Mouse (Mus musculus): ENCODE results near the gene Mrps10. TPM values are rescaled to one million over a fixed set of nuclear protein-coding genes. Genes with fewer than 3 reads are reported as not detected.
"Not testable (repeated sequence)": the region's sequence is repeated elsewhere in the genome, so short reads cannot be mapped to it uniquely, and the experiment has no call there.

The Mrps10 gene
- 80.3 and 83.1 TPM in 2 replicates for polyA plus RNA-seq (2015; fragmentation: Nextera tagmentation; extraction: Ambion mirVana)

DNA sequence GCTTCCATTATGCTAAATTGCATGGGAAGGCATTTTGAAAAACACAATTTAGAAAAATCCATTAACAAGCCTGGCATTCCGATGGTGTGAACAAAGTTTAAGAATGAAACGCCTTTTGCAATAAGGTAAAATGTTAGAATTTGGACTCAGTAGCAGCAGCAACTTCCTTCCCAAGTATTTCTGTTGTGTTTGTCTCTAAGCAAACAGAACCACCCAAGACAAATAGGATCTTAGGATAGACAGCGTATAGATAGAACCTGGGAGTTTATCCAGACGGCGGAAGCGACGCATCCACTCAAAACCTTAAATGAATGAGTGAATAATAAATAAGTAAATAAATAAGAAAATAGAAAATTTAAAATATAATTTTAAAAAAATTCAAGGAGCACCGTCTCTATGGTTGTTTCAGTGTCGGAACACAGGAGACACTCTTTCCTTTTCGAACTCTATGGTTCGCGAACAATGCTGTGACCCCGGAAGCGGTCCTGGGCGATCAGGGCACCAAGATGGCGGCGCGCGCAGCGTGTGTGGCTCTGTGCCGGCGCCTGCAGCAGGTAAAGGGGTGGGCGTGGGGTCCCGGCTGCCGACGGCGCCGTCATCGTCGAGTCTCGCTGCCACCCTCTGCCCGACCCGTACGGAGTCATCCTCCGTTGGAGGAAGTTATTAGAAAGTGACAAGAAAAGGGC, at the start of gene Mrps10:
Gene Mrps10 (plus strand): TSS at position 487 of the 686 bp plus-strand sequence.
- Histone ChIP-seq H3K4me3 (replicated peaks) (peak within 1 kb of the TSS; percentile 66), H3K4me2 (peak within 1 kb of the TSS; percentile 79), H3K9ac (peak within 1 kb of the TSS; percentile 67), H3K9me3 (replicated peaks) (no peaks in the 10 kb centered on the region), H3K27ac (peak within 1 kb of the TSS; percentile 38), H3K4me1 (peaks cover 27% of the 10 kb centered on the region), H3K27me3 (no peaks in the 10 kb centered on the region; the same call in 1 of the 2 replicates), H3K36me3 (peaks cover 15% of the 10 kb centered on the region)
- WGBS, result 4% methylated on average over 35 of the region's 35 CpGs
- ATAC-seq (replicated peaks; ENCODE audit: low FRiP score), result peak; percentile 88

DNA sequence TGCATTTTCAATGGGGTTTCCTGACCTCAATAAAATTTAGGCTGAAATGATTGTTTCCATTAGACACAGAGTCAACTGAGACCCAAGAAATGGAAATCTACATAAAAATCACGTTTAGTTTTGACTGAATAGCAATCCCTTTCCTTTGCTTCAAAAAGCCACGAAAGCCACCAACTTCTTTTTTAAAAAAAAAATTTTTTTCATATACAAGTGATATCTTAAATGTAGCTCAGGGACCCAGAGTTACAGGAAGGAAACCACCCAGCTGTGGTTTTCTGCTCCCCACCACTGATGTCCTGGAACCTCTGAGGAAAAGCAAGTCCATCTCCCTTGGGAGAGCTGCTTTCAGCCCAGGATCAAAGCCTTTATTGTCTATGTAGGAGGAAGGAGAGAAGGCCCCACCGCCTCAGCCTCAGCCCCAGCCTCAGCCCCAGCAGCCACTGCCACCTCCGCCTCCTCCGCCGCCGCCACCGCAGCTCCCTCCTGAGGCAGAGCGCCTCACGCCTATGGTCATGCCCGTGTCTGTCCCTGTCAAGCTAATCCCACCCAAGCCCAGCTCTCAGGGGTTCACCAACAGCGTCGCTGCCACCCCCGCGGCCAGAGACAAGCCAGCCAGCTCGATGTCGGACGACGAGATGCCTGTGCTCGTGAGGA, 49.6 kb upstream of the Mrps10 start:
- Histone ChIP-seq H3K4me3 (replicated peaks) (no peak overlapping the region), H3K4me2 (no peak overlapping the region), H3K27ac (no peak overlapping the region), H3K9me3 (replicated peaks) (no peaks in the 10 kb centered on the region), H3K27me3 (no peaks in the 10 kb centered on the region), H3K36me3 (peaks cover 77% of the 10 kb centered on the region), H3K9ac (no peak overlapping the region), H3K4me1 (peaks cover 11% of the 10 kb centered on the region; the same call in 1 of the 2 replicates)
- ATAC-seq (replicated peaks; ENCODE audit: low FRiP score), result no peak
- WGBS, result 80% methylated on average over 20 of the region's 20 CpGs

DNA sequence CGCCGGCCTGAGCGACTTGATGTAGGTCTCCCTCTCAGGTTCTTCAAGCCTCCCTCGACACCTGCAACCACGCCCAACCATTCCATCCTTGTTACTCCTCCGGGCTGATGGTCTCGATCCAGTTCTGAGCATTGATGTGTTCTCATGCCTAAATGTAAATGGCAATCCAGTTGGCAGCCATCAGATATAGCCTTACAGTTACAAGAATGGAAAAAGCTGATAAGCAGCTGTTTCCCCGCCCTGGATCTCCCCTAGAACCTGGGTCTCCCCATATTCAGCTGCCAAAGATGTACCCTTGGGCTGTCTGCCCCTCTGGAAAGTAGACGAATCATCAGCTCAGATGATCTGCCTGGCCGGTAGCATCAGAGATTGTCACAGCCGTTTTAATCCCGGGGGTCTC, 48.9 kb upstream of the Mrps10 start:
- no peaks in the 10 kb centered on the region for H3K9me3 ChIP-seq (replicated peaks)
- no peaks in the 10 kb centered on the region for H3K27me3 ChIP-seq
- H3K9ac ChIP-seq, result no peak overlapping the region
- H3K4me3 ChIP-seq (replicated peaks), result no peak overlapping the region
- H3K36me3 ChIP-seq, result peaks cover 77% of the 10 kb centered on the region
- H3K4me1 ChIP-seq, result peaks cover 11% of the 10 kb centered on the region; the same call in 1 of the 2 replicates
- H3K4me2 ChIP-seq, result no peak overlapping the region
- no peak overlapping the region for H3K27ac ChIP-seq
- WGBS, result 89% methylated on average over 12 of the region's 12 CpGs
- ATAC-seq (replicated peaks; ENCODE audit: low FRiP score), result no peak

DNA sequence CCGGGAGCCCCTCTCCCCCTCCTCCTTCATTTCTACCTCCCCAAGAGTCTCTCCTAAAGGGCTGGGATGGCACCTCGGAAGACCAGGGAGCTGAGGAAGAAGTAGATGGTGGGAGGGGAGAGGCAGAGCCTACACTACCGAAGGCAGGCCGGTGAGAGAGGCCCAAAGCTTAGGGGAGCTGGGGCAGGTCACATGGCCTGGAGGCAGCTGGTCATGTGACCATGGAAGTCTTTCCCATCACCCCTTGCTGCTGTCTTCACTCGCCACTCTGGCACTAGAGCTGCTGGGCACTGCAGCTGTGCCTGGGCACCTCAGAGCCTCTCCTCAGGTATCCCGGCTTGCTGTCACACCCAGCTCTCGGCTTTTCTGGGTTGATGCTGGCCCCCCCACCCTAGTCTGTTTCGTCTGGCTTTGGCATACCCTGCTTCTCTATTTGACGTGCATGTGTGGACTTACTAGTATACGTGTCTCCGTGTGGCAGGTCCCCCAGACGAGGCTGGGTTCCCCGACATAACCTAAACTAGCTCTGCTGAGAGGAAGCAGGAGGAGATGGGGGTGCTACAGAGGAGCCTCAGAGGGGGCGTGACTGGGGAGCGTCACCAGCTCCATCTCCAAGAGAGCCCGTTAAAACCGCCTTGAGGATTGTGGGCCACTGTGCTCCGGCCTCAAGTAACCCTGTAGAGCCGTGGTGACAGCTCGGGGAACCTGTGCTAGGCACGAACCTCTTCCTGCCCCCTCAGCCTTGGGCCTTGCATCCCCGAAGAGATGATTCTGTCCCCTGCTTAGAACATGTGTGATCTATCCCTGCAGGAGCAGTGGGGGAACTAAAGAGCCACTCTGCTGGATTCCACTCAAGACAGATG, 46.3 kb upstream of the Mrps10 start:
- 0 out of 2 replicates have a peak, but pooled peaks have one; percentile 12 for ATAC-seq (replicated peaks; ENCODE audit: low FRiP score)
- Histone ChIP-seq H3K27ac (peak overlapping the region; percentile 13; the same call in 1 of the 2 replicates), H3K27me3 (no peaks in the 10 kb centered on the region), H3K4me3 (replicated peaks) (no peak overlapping the region), H3K36me3 (peaks cover 76% of the 10 kb centered on the region), H3K9ac (no peak overlapping the region), H3K4me1 (peaks cover 11% of the 10 kb centered on the region; the same call in 1 of the 2 replicates), H3K9me3 (replicated peaks) (no peaks in the 10 kb centered on the region), H3K4me2 (no peak overlapping the region)
- whole genome bisulfite sequencing, result 85% methylated on average over 22 of the region's 22 CpGs

DNA sequence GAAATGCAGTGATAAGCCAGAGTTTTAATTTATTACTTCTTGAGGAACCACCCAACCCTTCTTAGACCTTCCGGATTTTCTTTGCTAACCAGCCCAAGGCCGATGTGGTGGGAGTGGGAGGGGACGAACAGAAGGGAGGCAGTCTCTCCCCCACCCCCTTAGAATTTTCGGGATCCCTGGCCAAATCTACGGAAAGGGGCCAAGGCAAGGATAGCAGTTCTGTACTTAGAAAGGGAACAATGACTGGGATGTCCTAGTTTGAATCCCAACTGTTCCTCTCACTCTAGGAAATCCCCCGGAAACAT, 45.7 kb upstream of the Mrps10 start:
- Histone ChIP-seq H3K27ac (no peak overlapping the region), H3K4me1 (peaks cover 11% of the 10 kb centered on the region; the same call in 1 of the 2 replicates), H3K9me3 (replicated peaks) (no peaks in the 10 kb centered on the region), H3K27me3 (no peaks in the 10 kb centered on the region), H3K36me3 (peaks cover 75% of the 10 kb centered on the region), H3K9ac (no peak overlapping the region), H3K4me2 (no peak overlapping the region), H3K4me3 (replicated peaks) (no peak overlapping the region)
- ATAC-seq (replicated peaks; ENCODE audit: low FRiP score), result no peak
- WGBS, result 68% methylated on average over 6 of the region's 6 CpGs

DNA sequence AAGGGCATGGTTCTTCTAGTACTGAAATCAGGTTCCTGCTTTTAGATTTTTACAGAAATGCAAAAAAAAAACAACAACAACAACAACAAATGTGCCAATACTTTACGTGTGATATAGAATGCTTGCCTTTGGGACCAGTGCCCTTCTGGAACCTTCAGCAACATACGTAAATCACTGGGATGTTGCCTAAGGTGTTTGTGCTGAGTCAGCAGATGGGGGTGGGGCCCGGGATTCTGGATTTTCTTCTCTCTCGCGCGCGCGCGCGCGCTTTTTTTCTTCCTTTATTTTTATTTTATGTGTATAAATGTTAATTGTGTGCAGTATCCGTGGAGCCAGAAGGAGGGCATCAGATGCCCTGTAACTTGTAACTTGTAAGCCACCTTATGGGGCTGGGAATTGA, 41.1 kb upstream of the Mrps10 start:
- 92% methylated on average over 12 of the region's 12 CpGs for WGBS
- no peak overlapping the region for H3K4me3 ChIP-seq (replicated peaks)
- no peak for ATAC-seq (replicated peaks; ENCODE audit: low FRiP score)
- H3K9ac ChIP-seq, result no peak overlapping the region
- peaks cover 6% of the 10 kb centered on the region; the same call in 1 of the 2 replicates for H3K4me1 ChIP-seq
- H3K27ac ChIP-seq, result no peak overlapping the region
- no peaks in the 10 kb centered on the region for H3K27me3 ChIP-seq
- no peak overlapping the region for H3K4me2 ChIP-seq
- H3K36me3 ChIP-seq, result peaks cover 85% of the 10 kb centered on the region
- no peaks in the 10 kb centered on the region for H3K9me3 ChIP-seq (replicated peaks)

DNA sequence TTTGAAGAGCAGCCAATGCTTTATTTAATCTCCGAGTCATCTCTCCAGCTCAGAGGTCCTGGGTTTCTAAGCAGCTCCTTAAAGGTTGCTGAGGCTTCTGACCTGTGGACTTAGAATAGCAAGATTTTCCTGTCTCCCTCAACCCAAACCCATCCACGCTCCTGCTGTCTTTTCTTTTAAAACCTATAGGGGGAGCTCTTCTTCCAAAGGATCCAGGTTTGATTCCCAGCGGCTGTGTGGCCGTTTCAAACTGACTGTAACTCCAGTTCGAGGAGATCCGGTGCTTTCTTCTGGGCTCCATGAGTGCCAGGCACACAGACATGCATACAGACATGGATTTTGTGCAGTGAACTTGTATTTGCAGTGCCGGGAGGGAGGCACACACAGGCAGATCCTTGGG, 40.7 kb upstream of the Mrps10 start:
- WGBS, result 72% methylated on average over 7 of the region's 7 CpGs
- ATAC-seq (replicated peaks; ENCODE audit: low FRiP score), result no peak

DNA sequence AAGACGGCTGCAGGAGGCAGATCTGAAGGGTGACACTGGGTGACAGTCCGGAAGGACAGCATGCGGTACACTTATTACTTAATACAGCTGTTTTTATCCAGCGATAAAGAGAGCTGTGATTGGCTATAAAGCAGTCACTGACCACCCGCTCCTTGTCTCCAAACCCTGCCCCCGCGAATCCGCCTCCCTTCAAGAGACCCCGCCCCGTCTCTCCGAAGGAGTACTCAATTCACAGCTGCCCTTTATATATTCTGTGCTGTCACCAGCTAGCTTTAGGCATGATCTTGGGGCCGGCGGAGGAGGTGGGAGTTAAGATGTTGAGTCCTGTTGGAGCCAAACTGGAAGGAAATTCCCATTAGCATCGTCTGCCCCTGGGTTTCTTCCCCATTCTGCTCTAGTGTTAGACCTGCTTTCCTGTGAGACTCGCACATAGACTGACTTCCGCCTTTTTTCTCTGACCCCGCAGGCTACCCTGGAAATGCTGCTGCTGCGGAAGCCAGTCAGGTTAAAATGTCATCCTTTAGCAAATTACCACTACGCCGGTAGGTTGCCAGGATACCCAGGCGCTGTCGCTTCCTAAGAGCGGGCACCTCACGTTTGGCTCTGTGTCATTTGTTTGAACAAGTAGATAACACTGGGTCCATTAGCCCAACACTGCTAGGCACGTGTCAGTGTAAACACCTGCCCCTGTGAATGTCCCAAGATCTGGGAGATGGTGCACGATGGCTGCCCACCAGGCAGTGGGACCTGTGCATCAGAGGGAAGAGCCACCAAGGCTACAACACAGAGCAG, 39.9 kb upstream of the Mrps10 start:
- WGBS, result 84% methylated on average over 26 of the region's 26 CpGs
- no peak overlapping the region for H3K4me2 ChIP-seq
- no peak overlapping the region for H3K27ac ChIP-seq
- H3K4me3 ChIP-seq (replicated peaks), result no peak overlapping the region
- no peaks in the 10 kb centered on the region for H3K27me3 ChIP-seq
- no peaks in the 10 kb centered on the region for H3K9me3 ChIP-seq (replicated peaks)
- no peak overlapping the region for H3K9ac ChIP-seq
- 0 out of 2 replicates have a peak, but pooled peaks cover 3% of the 10 kb centered on the region for H3K4me1 ChIP-seq
- H3K36me3 ChIP-seq, result peaks cover 80% of the 10 kb centered on the region
- peak; percentile 60; the same call in 1 of the 2 replicates for ATAC-seq (replicated peaks; ENCODE audit: low FRiP score)

More for the DNA sequence above, 40.7 kb upstream of the Mrps10 start:
- H3K4me1 ChIP-seq, result 0 out of 2 replicates have a peak, but pooled peaks cover 3% of the 10 kb centered on the region
- H3K27ac ChIP-seq, result 0 out of 2 replicates have a peak overlapping the region, but pooled peaks have one; percentile 6
- H3K9ac ChIP-seq, result no peak overlapping the region
- H3K36me3 ChIP-seq, result peaks cover 85% of the 10 kb centered on the region
- no peaks in the 10 kb centered on the region for H3K27me3 ChIP-seq
- no peak overlapping the region for H3K4me2 ChIP-seq
- no peaks in the 10 kb centered on the region for H3K9me3 ChIP-seq (replicated peaks)
- no peak overlapping the region for H3K4me3 ChIP-seq (replicated peaks)

DNA sequence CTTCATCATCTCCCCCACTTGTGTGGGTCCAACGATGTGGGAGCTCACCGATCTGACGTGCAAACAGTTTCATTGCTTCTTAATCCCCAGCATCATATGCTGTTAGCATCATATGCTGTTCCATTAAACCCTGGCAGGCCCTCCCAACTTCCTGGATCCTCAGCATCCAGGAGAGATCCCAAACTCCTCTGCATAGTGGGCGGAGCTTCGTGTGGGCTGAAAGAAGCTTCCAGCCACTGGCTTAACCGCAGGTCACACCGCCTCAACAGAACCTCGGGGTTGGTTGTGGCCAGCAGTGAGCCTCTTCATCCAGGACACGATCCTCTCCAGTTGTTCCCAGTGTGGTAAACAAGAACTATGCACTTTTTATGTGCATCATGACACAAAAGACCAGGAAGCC, 38.1 kb upstream of the Mrps10 start:
- Histone ChIP-seq H3K36me3 (peaks cover 78% of the 10 kb centered on the region), H3K4me2 (no peak overlapping the region), H3K9ac (no peak overlapping the region), H3K4me1 (0 out of 2 replicates have a peak, but pooled peaks cover 3% of the 10 kb centered on the region), H3K4me3 (replicated peaks) (no peak overlapping the region), H3K27ac (no peak overlapping the region), H3K27me3 (no peaks in the 10 kb centered on the region), H3K9me3 (replicated peaks) (no peaks in the 10 kb centered on the region)
- 91% methylated on average over 9 of the region's 9 CpGs for WGBS
- ATAC-seq (replicated peaks; ENCODE audit: low FRiP score), result no peak

DNA sequence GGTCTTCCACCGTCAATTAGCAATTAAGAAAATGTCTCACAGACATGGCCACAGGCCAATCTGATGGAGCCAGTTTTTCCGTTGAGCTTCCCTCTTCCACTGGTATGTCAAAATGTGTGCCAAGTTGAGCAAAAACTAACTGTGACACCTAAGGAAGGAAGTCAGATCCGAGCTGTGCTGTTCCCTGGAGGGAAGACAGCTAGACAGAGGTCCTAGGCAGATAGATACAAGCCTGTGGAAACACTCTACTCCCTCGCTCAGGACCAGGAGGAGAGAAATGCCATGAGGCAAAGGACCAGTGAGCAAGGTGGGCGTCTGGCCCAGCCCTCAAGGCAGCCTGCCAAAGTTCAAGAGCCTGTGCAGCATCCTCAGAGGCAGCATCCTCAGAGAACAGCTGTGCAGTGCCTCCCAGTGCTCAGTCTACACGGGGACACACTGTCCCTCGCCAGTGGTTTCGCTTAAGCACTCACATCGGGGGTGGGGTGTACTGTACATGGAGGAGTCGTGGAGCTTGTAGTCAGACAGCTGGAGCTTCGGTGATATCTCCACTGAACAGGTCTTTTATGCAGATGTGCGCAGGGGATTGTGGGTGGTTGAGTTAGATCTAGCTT, 36.6 kb upstream of the Mrps10 start:
- 0 out of 2 replicates have a peak overlapping the region, but pooled peaks have one; percentile 18 for H3K27ac ChIP-seq
- 72% methylated on average over 12 of the region's 12 CpGs for WGBS
- no peaks in the 10 kb centered on the region for H3K27me3 ChIP-seq
- H3K9me3 ChIP-seq (replicated peaks), result no peaks in the 10 kb centered on the region
- 0 out of 2 replicates have a peak, but pooled peaks cover 3% of the 10 kb centered on the region for H3K4me1 ChIP-seq
- H3K36me3 ChIP-seq, result peaks cover 78% of the 10 kb centered on the region
- ATAC-seq (replicated peaks; ENCODE audit: low FRiP score), result no peak
- H3K9ac ChIP-seq, result no peak overlapping the region
- H3K4me3 ChIP-seq (replicated peaks), result no peak overlapping the region
- H3K4me2 ChIP-seq, result no peak overlapping the region

DNA sequence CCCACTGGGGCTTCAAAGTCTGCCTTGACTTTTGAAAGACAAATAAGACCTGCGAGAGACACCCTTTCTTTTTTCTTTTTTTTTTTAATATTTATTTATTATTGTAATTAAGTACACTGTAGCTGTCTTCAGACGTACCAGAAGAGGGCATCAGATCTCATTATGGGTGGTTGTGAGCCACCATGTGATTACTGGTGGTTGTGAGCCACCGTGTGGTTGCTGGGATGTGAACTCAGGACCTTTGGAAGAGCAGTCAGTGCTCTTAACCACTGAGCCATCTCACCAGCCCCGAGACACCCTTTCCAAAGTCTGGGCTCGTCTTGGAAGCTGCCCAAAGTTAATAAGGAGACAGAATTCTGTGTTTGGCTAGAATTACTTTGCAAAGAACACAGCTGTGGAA, 36.0 kb upstream of the Mrps10 start:
- not testable (repeated sequence) for H3K9me3 ChIP-seq (replicated peaks); H3K4me2 ChIP-seq; ATAC-seq (replicated peaks; ENCODE audit: low FRiP score); H3K9ac ChIP-seq; H3K4me3 ChIP-seq (replicated peaks); H3K4me1 ChIP-seq; H3K27me3 ChIP-seq
- Histone ChIP-seq H3K27ac (0 out of 2 replicates have a peak overlapping the region, but pooled peaks have one; percentile 18), H3K36me3 (peaks cover 79% of the 10 kb centered on the region)
- 46% methylated on average over 5 of the region's 5 CpGs for whole genome bisulfite sequencing
